Mouse (Mus musculus) lung, embryonic 15.5 days (tissue): ENCODE measurements at regions not wholly inside any gene's neighbourhood (a gene's known extent, or its start where the extent isn't known, plus 50 kb on each side); places are given as distances from the start of the nearest gene placed in this dataset.
A peak's percentile ranks its signal among the peaks of the same experiment; 100 is the strongest.

Experiments
- ATAC-seq: fragments of 200-750 bp; cut with Nextera tagmentation; 2 replicates; pipeline ENCODE4 v1.8.0; 2017; ENCODE audit warnings: moderate number of reproducible peaks, borderline replicate concordance; ENCODE audit not compliant: low FRiP score, low TSS enrichment; ENCODE audit errors: extremely low read depth
- H3K27ac ChIP-seq: fragments of 300-500 bp; sonication (generic); 2 replicates; pipeline ENCODE4 v1.5.1; 2015; ENCODE audit warnings: moderate library complexity, mild to moderate bottlenecking, inconsistent platforms
- H3K27me3 ChIP-seq: fragments of 300-500 bp; sonication (generic); 2 replicates; pipeline ENCODE4 v1.6.1; 2015; ENCODE audit warnings: inconsistent platforms
- H3K36me3 ChIP-seq: fragments of 300-500 bp; sonication (generic); 2 replicates; pipeline ENCODE4 v1.6.1; 2015; ENCODE audit warnings: inconsistent platforms
- H3K4me1 ChIP-seq: fragments of 300-500 bp; sonication (generic); 2 replicates; pipeline ENCODE4 v1.6.1; 2015; ENCODE audit warnings: inconsistent platforms
- H3K4me2 ChIP-seq: fragments of 300-500 bp; sonication (generic); 2 replicates; pipeline ENCODE4 v1.6.1; 2015; ENCODE audit warnings: inconsistent platforms, mild to moderate bottlenecking, moderate library complexity
- H3K4me3 ChIP-seq: fragments of 300-500 bp; sonication (generic); 2 replicates; pipeline ENCODE4 v1.5.1; 2015; ENCODE audit warnings: mild to moderate bottlenecking, inconsistent platforms
- H3K9ac ChIP-seq: fragments of 300-500 bp; sonication (generic); 2 replicates; pipeline ENCODE4 v1.6.1; 2015; ENCODE audit warnings: inconsistent platforms
- H3K9me3 ChIP-seq: fragments of 300-500 bp; sonication (generic); 2 replicates; pipeline ENCODE4 v1.6.1; 2016; ENCODE audit warnings: inconsistent platforms
- WGBS: fragments of 180-500 bp; shearing (Covaris S2); methylation state at CpG from one replicate; pipeline ENCODE4 v1.1.7; 2015; 5-methylcytosine and 5-hydroxymethylcytosine counted together

GRCm38 (mm10) chr10:117435734-117436121 lies 55.9 kb upstream of the Cpsf6 start:
- Histone ChIP-seq H3K4me2 (peak overlapping the region; percentile 62), H3K36me3 (no peaks in the 10 kb centered on the region), H3K4me3 (peak overlapping the region; percentile 25; the same call in 1 of the 2 replicates), H3K9ac (no peak overlapping the region), H3K4me1 (peaks cover 25% of the 10 kb centered on the region), H3K9me3 (no peaks in the 10 kb centered on the region), H3K27ac (no peak overlapping the region), H3K27me3 (peaks cover 8% of the 10 kb centered on the region; the same call in 1 of the 2 replicates)
- WGBS: 42% methylated on average over 12 of the region's 12 CpGs
- 0 out of 2 replicates have a peak, but pooled peaks have one; percentile 1 for ATAC-seq

- Histone ChIP-seq H3K4me3 (peak overlapping the region; percentile 25), H3K27ac (0 out of 2 replicates have a peak overlapping the region, but pooled peaks have one; percentile 10), H3K4me2 (peak overlapping the region; percentile 62), H3K9ac (0 out of 2 replicates have a peak overlapping the region, but pooled peaks have one; percentile 11), H3K4me1 (peaks cover 25% of the 10 kb centered on the region), H3K9me3 (no peaks in the 10 kb centered on the region), H3K27me3 (peaks cover 8% of the 10 kb centered on the region; the same call in 1 of the 2 replicates), H3K36me3 (no peaks in the 10 kb centered on the region)
- 5% methylated on average over 33 of the region's 33 CpGs for WGBS
- peak; percentile 80; the same call in 1 of the 2 replicates for ATAC-seq
Observed at GRCm38 (mm10) chr10:117434871-117435733, 55.3 kb upstream of the Cpsf6 start.

DNA sequence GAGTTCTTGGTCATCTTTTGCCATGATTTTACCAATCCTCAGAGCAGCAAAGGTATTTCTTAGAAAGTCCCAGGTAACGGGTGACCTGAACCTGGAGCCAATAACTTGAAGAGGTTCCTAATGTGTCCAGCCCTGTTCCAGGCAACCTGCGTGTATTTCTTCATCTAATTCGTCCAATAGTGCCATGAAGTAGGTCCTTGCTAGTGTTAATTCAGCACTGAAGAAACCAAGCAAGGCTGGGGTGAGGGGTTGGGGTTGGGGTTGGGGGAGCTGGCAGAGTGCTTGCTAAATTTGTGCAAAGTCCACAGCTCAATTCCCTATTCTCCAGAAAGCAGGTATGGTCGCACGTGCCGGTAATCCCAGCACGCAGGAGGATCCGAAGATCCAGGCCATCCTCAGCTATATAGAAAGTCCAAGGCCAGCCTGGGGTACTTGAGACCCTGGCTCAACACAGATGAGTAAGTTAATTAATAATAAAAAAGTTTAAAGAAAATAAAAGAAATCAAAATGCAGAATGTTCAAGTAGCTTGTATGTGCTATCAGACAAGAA lies 54.6 kb upstream of the Cpsf6 start:
- no peak overlapping the region for H3K9ac ChIP-seq
- WGBS: 86% methylated on average over 8 of the region's 8 CpGs
- H3K36me3 ChIP-seq: no peaks in the 10 kb centered on the region
- no peak overlapping the region for H3K4me3 ChIP-seq
- H3K27ac ChIP-seq: no peak overlapping the region
- ATAC-seq: no peak
- H3K4me2 ChIP-seq: no peak overlapping the region
- peaks cover 8% of the 10 kb centered on the region; the same call in 1 of the 2 replicates for H3K27me3 ChIP-seq
- H3K9me3 ChIP-seq: no peaks in the 10 kb centered on the region
- peaks cover 25% of the 10 kb centered on the region for H3K4me1 ChIP-seq

- H3K4me3 ChIP-seq: no peak overlapping the region
- WGBS: 93% methylated on average over 12 of the region's 12 CpGs
- H3K9me3 ChIP-seq: no peaks in the 10 kb centered on the region
Observed at GRCm38 (mm10) chr10:117433547-117434292, 53.9 kb upstream of the Cpsf6 start.

GRCm38 (mm10) chr10:117432871-117433546 lies 53.2 kb upstream of the Cpsf6 start:
- ATAC-seq: no peak
- Histone ChIP-seq H3K4me3 (peak overlapping the region; percentile 19), H3K27ac (no peak overlapping the region), H3K9me3 (no peaks in the 10 kb centered on the region), H3K36me3 (no peaks in the 10 kb centered on the region), H3K27me3 (peaks cover 8% of the 10 kb centered on the region; the same call in 1 of the 2 replicates), H3K4me1 (peaks cover 25% of the 10 kb centered on the region), H3K4me2 (peak overlapping the region; percentile 55), H3K9ac (no peak overlapping the region)
- 90% methylated on average over 7 of the region's 7 CpGs for WGBS

More at GRCm38 (mm10) chr10:117433547-117434292, 53.9 kb upstream of the Cpsf6 start:
- Histone ChIP-seq H3K27me3 (peaks cover 8% of the 10 kb centered on the region; the same call in 1 of the 2 replicates), H3K4me1 (peaks cover 25% of the 10 kb centered on the region), H3K9ac (no peak overlapping the region), H3K4me2 (no peak overlapping the region), H3K27ac (no peak overlapping the region), H3K36me3 (no peaks in the 10 kb centered on the region)
- ATAC-seq: no peak

- no peak overlapping the region for H3K27ac ChIP-seq
- peak; percentile 56; the same call in 1 of the 2 replicates for ATAC-seq
- H3K4me2 ChIP-seq: peak overlapping the region; percentile 55
- H3K4me3 ChIP-seq: peak overlapping the region; percentile 19
- no peaks in the 10 kb centered on the region for H3K36me3 ChIP-seq
- H3K9ac ChIP-seq: no peak overlapping the region; the same call in 1 of the 2 replicates
- H3K4me1 ChIP-seq: peaks cover 25% of the 10 kb centered on the region
- 10% methylated on average over 21 of the region's 21 CpGs for WGBS
- H3K27me3 ChIP-seq: peaks cover 8% of the 10 kb centered on the region; the same call in 1 of the 2 replicates
- H3K9me3 ChIP-seq: no peaks in the 10 kb centered on the region
Observed at GRCm38 (mm10) chr10:117432415-117432814, 52.6 kb upstream of the Cpsf6 start.

- Histone ChIP-seq H3K27ac (no peak overlapping the region), H3K4me2 (peak overlapping the region; percentile 55), H3K36me3 (no peaks in the 10 kb centered on the region), H3K9ac (no peak overlapping the region), H3K4me3 (no peak overlapping the region), H3K4me1 (peaks cover 22% of the 10 kb centered on the region), H3K27me3 (peaks cover 8% of the 10 kb centered on the region; the same call in 1 of the 2 replicates), H3K9me3 (no peaks in the 10 kb centered on the region)
- WGBS: 67% methylated on average over 12 of the region's 12 CpGs
- no peak for ATAC-seq
Observed at GRCm38 (mm10) chr10:117431850-117432249, 52.0 kb upstream of the Cpsf6 start.

GRCm38 (mm10) chr10:117431086-117431619 lies 51.3 kb upstream of the Cpsf6 start:
- no peak overlapping the region for H3K4me3 ChIP-seq
- ATAC-seq: no peak
- no peaks in the 10 kb centered on the region for H3K36me3 ChIP-seq
- H3K27ac ChIP-seq: no peak overlapping the region
- no peak overlapping the region for H3K9ac ChIP-seq
- H3K27me3 ChIP-seq: peaks cover 5% of the 10 kb centered on the region; the same call in 1 of the 2 replicates
- peaks cover 16% of the 10 kb centered on the region for H3K4me1 ChIP-seq
- 77% methylated on average over 3 of the region's 3 CpGs for WGBS
- H3K4me2 ChIP-seq: no peak overlapping the region
- no peaks in the 10 kb centered on the region for H3K9me3 ChIP-seq

- WGBS: 70% methylated on average over 5 of the region's 5 CpGs
- Histone ChIP-seq H3K27ac (no peak overlapping the region), H3K4me1 (peaks cover 9% of the 10 kb centered on the region), H3K36me3 (no peaks in the 10 kb centered on the region), H3K4me2 (no peak overlapping the region), H3K27me3 (no peaks in the 10 kb centered on the region), H3K4me3 (no peak overlapping the region), H3K9ac (no peak overlapping the region), H3K9me3 (no peaks in the 10 kb centered on the region)
- ATAC-seq: no peak
Observed at GRCm38 (mm10) chr10:117430224-117430884, 50.5 kb upstream of the Cpsf6 start.

DNA sequence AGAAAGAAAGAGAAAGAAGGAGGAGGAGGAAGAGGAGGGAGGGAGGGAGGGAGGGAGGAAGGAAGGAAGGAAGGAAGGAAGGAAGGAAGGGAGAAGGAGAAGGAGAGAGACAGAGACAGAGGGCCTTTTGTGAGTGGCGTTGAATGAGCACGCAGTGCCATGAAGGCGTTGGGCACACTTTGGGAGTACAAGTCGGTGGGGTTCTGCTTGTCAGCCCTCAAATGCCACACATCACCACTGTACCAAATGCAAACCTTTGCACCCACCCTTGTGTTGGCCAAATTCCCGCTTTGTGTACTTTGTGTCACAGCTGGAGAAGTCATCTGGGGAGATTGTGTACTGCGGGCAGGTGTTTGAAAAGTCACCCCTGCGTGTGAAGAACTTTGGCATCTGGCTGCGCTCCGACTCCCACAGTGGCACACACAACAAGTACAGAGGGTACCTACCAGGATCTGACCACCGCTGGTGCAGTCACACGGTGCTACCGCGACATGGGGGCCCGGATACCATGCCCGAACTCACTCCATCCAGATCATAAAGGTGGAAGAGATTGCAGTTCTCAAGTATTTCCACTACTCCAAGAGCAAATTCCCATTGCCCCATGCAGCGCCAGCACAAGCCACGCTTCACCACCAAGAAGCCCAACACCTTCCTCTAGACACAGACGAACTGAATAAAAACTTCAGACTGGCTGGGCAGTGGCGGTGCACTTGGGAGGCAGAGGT lies 49.8 kb upstream of the Cpsf6 start:
- no peak for ATAC-seq
- 88% methylated on average over 19 of the region's 19 CpGs for WGBS
- Histone ChIP-seq H3K27me3 (no peaks in the 10 kb centered on the region), H3K4me1 (peaks cover 2% of the 10 kb centered on the region; the same call in 1 of the 2 replicates), H3K4me2 (no peak overlapping the region), H3K9me3 (no peaks in the 10 kb centered on the region), H3K9ac (no peak overlapping the region), H3K27ac (no peak overlapping the region), H3K36me3 (no peaks in the 10 kb centered on the region), H3K4me3 (no peak overlapping the region)
